Mouse (Mus musculus): ENCODE results near the gene Msrb3.
A peak's percentile ranks its signal among the peaks of the same experiment; 100 is the strongest.

The Msrb3 gene

GRCm38 (mm10) chr10:120810832-120811571, 87.9 kb downstream of the Msrb3 start:
- DNase-seq (ENCODE audit: low read depth, low spot score) = no peak

- no peak for DNase-seq (ENCODE audit: low read depth, low spot score)
Measured at GRCm38 (mm10) chr10:120810053-120810696, 88.7 kb downstream of the Msrb3 start.

- no peak for DNase-seq (ENCODE audit: low read depth, low spot score)
Measured at GRCm38 (mm10) chr10:120808167-120808566, 90.7 kb downstream of the Msrb3 start.

- no peak for DNase-seq (ENCODE audit: low read depth, low spot score)
Measured at GRCm38 (mm10) chr10:120801127-120801526, 97.8 kb downstream of the Msrb3 start.

DNA sequence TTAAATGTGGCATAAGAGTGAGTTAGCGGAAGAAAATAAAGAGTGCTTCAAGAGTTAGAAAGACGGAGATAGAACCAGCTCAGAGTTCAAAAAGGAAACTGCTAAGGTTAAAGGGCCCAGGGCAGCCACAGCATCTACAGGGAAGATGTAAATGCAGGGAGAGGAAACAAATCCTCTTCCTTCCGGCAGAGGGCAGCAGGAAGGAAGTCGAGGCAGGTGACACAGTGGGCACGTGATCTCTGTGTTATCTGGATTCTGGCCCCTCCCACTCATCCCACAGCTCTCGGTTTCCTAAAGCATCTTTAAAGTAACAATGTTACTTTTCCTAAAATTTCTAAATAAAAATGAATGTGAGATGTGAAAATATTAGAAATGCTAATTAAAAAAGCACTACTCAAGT, 99.4 kb downstream of the Msrb3 start:
- DNase-seq (ENCODE audit: low read depth, low spot score) = peak; percentile 79

DNA sequence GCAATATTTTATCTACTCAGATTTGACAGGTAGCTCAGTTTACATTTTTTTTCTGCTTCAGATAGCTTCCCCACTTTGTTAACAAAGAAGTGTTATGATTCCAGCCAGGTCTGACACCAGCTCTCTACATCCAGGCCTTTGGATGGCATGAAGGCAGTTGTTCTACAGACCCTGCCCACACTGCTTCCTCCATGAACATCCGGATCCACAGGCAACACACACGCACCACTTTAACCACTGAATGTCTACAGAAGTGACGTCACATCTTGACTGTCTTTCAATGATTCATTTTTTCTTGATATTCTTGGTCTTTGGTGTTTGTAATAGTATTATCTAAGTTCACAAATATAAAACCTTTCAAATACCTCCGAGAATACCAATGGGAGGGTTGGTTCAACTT, 102.2 kb downstream of the Msrb3 start:
- no peak for DNase-seq (ENCODE audit: low read depth, low spot score)

GRCm38 (mm10) chr10:120794391-120794817, 104.5 kb downstream of the Msrb3 start:
- DNase-seq (ENCODE audit: low read depth, low spot score) = no peak

DNA sequence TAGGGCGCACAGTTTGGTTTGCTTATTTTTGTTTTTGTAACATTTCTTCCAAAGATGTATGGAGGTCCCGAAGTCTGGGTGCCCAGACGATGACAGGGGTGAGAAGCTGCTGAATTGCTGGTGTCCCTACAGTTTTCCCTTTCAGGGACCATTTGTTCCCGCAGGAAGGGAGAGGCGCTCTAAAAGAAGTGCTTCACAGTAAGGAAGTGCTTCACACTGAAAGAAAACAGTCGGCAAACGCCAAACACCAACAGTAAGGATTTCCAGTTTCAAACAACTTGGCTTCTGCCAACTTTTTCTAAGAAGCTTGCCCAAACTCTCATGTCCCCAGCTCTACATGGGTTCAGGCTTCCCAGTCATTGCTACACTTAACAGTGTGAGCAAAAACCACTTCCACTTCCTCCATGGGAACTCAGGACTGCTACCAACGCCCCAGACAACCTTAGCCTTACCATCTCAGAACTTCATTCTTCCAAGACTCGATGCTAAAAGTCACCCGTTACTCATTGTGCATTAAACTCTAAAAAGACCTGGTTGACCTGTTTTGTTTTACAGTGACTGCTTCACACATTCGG, 106.6 kb downstream of the Msrb3 start:
- no peak for DNase-seq (ENCODE audit: low read depth, low spot score)

- no peak for DNase-seq (ENCODE audit: low read depth, low spot score)
Measured at GRCm38 (mm10) chr10:120791438-120791837, 107.5 kb downstream of the Msrb3 start.

DNA sequence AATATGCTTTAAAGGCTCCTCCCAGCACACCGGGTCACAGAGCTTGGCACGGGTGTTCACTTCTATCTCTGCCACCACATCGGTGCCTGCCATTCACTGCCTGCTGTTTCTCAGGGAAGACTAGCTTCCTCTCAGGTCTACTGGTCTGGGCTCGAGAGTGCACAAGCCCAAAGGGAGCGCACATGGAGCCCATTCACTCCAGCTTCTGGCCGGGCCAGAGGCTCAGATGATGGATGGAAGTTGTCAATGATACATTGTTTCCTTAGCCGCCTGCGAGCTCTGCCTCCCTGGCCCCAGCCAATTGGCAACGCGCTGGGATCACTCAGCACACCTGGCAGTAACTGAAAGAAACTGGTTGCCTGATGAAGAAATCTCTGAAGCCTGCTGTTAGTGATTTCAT, 111.7 kb downstream of the Msrb3 start:
- DNase-seq (ENCODE audit: low read depth, low spot score) = no peak

DNA sequence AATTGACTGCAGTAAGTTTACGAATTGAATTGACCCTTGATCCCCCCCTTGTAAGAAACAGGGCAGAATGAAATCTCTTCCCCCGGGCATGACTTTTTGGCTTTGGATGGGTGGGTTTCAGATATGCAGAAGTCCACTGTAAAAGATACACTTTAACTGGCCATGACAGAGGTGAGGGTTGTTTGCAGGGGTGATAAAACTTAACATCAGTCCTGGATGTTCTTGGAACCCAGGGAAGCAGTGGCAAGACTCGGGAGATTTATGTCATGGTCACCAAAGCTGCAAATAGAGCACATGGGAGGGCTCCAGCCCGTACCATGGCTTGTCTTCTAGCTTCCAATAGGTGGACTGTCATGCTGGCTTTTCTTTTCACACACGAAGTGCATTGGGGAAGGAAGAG, 114.4 kb downstream of the Msrb3 start:
- no peak for DNase-seq (ENCODE audit: low read depth, low spot score)

DNA sequence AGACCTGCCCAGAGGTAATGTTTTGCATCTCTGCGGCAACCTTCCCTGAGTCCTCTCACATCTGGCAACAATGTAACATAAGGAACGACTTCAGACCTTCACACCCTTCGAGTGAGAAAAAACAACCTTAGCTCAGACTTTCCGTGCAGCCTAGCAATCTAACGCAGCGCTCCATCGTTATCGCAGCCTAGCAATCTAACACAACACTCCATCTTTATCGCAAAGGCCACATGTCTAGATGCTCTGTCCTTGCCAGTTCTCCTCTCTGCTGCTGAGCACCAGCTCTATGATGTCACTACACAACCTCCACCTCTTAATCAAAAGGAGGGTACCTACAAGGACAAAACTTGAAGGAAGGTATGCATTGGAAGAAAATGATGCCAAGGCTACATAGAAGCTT, 115.5 kb downstream of the Msrb3 start:
- no peak for DNase-seq (ENCODE audit: low read depth, low spot score)

- DNase-seq (ENCODE audit: low read depth, low spot score) = no peak
Measured at GRCm38 (mm10) chr10:120777499-120777898, 121.4 kb downstream of the Msrb3 start.

GRCm38 (mm10) chr10:120775361-120775760, 123.5 kb downstream of the Msrb3 start:
- no peak for DNase-seq (ENCODE audit: low read depth, low spot score)

- DNase-seq (ENCODE audit: low read depth, low spot score) = no peak
Measured at GRCm38 (mm10) chr10:120767418-120767817, 131.5 kb downstream of the Msrb3 start.

- DNase-seq (ENCODE audit: low read depth, low spot score) = peak; percentile 38
Measured at GRCm38 (mm10) chr10:120765398-120765797, 133.5 kb downstream of the Msrb3 start.

DNA sequence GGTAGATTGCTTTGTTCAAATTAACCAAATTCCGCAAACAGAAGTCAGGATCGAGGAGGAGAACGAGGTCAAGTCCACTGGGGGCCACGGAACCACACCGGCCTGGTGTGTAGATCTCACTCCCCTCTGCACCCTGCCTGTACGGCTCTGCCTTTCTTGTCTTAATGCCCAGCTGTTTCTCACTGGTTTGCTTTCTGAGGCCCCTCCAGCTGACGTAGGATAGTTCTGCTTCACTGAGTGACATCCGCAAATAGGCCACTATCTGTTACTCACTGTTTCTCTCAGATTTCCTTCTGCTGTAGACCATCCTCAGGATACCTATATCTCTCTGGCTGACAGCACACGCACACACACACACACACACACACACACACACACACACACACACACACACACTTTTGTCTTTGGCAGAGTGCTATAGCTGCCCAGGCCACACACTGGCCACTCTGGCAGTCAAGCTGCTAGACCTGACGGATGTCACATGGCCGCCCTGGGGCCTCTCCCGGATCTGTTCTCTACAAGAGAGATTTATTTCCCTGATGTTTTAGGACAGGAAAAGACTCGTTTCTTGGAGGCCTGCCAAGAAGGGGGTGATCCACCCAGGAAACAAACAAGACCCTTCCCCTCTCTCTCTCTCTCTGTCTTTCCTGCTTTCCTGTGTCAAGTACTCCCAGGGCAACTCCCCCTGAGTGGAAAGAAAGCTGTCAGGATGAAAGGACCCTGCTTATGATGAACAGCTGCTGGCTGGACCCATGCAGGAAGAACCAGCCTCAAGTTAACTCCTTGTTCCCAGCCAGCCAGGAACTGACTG, 135.0 kb downstream of the Msrb3 start:
- DNase-seq (ENCODE audit: low read depth, low spot score) = no peak

- DNase-seq (ENCODE audit: low read depth, low spot score) = no peak
Measured at GRCm38 (mm10) chr10:120762958-120763357, 135.9 kb downstream of the Msrb3 start.

GRCm38 (mm10) chr10:120760679-120761078, 138.2 kb downstream of the Msrb3 start:
- DNase-seq (ENCODE audit: low read depth, low spot score) = no peak

DNA sequence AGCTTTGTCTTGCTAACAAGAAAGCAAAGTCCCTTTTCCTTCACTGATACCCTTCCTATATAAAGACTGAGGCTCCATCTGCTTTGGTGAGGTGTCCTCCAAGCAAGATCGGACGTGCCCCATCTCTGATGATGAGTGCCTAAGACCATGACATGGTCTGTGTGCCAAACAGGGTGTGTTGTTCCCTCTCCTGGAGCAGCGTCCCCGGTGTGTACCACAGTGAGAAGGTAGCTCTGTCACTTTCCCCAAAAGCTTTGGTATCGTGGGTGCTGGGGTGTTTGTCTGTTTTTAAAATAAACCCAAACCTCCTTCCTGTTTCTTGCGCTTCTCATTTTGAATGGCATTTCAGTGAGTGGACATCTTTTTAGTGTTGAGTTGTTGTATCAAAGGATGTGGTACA, 139.0 kb downstream of the Msrb3 start:
- no peak for DNase-seq (ENCODE audit: low read depth, low spot score)

- DNase-seq (ENCODE audit: low read depth, low spot score) = no peak
Measured at GRCm38 (mm10) chr10:120752454-120752853, 146.4 kb downstream of the Msrb3 start.

- DNase-seq (ENCODE audit: low read depth, low spot score) = no peak
Measured at GRCm38 (mm10) chr10:120751821-120752261, 147.1 kb downstream of the Msrb3 start.
